Mouse (Mus musculus): ENCODE results near the gene Znfx1. TPM values are rescaled to one million over a fixed set of nuclear protein-coding genes. Genes with fewer than 3 reads are reported as not detected.

The Znfx1 gene
- polyA plus RNA-seq, 2 experiments, result 6.7 to 7.7 TPM

GRCm38 (mm10) chr2:167062497-167062911, 311 bp downstream of the Znfx1 start:
- H3K9me3 ChIP-seq (ENCODE audit: control insufficient read depth, low read length), result no peaks in the 10 kb centered on the region
- H3K9ac ChIP-seq (replicated peaks), result peak overlapping the region; percentile 94
- peak overlapping the region; percentile 93 for H3K4me2 ChIP-seq (ENCODE audit: low read depth)
- ATAC-seq (ENCODE audit: insufficient read depth) (peak; percentile 90), DNase-seq (ENCODE audit: low read depth in 3 of 3, low spot score in 3 of 3) (peak; percentile 96 to 97 (median 96))
- TF ChIP-seq CTCF (IDR thresholded peaks at IDR 0.05; ENCODE audit: low read depth), result no peak
- no peak for TF ChIP-seq EP300 (IDR thresholded peaks at IDR 0.05; ENCODE audit: low read depth)
- 1% methylated on average over 51 of the region's 60 CpGs for WGBS (ENCODE audit: insufficient replicate concordance)
- H3K4me1 ChIP-seq (replicated peaks; ENCODE audit: control insufficient read depth in 2 of 2, insufficient read depth in 2 of 2, low read length in 1 of 2), result peaks cover 14 to 23% of the 10 kb centered on the region in 2 experiments
- H3K27me3 ChIP-seq (ENCODE audit: control insufficient read depth, insufficient read depth, low read length), result no peaks in the 10 kb centered on the region
- peaks cover 38% of the 10 kb centered on the region for H3K36me3 ChIP-seq (replicated peaks; ENCODE audit: control insufficient read depth, insufficient read depth, low read depth)
- peak overlapping the region; percentile 70 to 89 for H3K4me3 ChIP-seq (ENCODE audit: insufficient read depth in 1 of 2, low read depth in 2 of 2, low read length in 2 of 2)
- peak overlapping the region; percentile 82 for H3K27ac ChIP-seq

- peak overlapping the region; percentile 81 for H3K9ac ChIP-seq (replicated peaks)
- WGBS (ENCODE audit: insufficient replicate concordance), result 12% methylated on average over 11 of the region's 11 CpGs
- H3K27me3 ChIP-seq (ENCODE audit: control insufficient read depth, insufficient read depth, low read length), result no peaks in the 10 kb centered on the region
- H3K27ac ChIP-seq, result peak overlapping the region; percentile 72
- peaks cover 47% of the 10 kb centered on the region for H3K36me3 ChIP-seq (replicated peaks; ENCODE audit: control insufficient read depth, insufficient read depth, low read depth)
- ATAC-seq (ENCODE audit: insufficient read depth), result no peak
- H3K4me1 ChIP-seq (replicated peaks; ENCODE audit: control insufficient read depth in 2 of 2, insufficient read depth in 2 of 2, low read length in 1 of 2), result peaks cover 14 to 23% of the 10 kb centered on the region in 2 experiments
- no peak for DNase-seq (ENCODE audit: low read depth in 3 of 3, low spot score in 3 of 3)
- TF ChIP-seq EP300 (IDR thresholded peaks at IDR 0.05; ENCODE audit: low read depth) (no peak), CTCF (IDR thresholded peaks at IDR 0.05; ENCODE audit: low read depth) (no peak)
- peak overlapping the region; percentile 70 to 89 for H3K4me3 ChIP-seq (ENCODE audit: insufficient read depth in 1 of 2, low read depth in 2 of 2, low read length in 2 of 2)
- no peaks in the 10 kb centered on the region for H3K9me3 ChIP-seq (ENCODE audit: control insufficient read depth, low read length)
- H3K4me2 ChIP-seq (ENCODE audit: low read depth), result peak overlapping the region; percentile 93
Measured at GRCm38 (mm10) chr2:167061381-167062034, 1.3 kb downstream of the Znfx1 start.

- Histone ChIP-seq H3K4me1 (replicated peaks; ENCODE audit: control insufficient read depth in 2 of 2, insufficient read depth in 2 of 2, low read length in 1 of 2) (peaks cover 14 to 23% of the 10 kb centered on the region in 2 experiments), H3K27ac (peak overlapping the region; percentile 23), H3K36me3 (replicated peaks; ENCODE audit: control insufficient read depth, insufficient read depth, low read depth) (peaks cover 50% of the 10 kb centered on the region), H3K9me3 (ENCODE audit: control insufficient read depth, low read length) (no peaks in the 10 kb centered on the region), H3K4me3 (ENCODE audit: insufficient read depth in 1 of 2, low read depth in 2 of 2, low read length in 2 of 2) (peak overlapping the region; percentile 34 to 70), H3K9ac (replicated peaks) (peak overlapping the region; percentile 81), H3K27me3 (ENCODE audit: control insufficient read depth, insufficient read depth, low read length) (no peaks in the 10 kb centered on the region), H3K4me2 (ENCODE audit: low read depth) (peak overlapping the region; percentile 93)
- TF ChIP-seq EP300 (IDR thresholded peaks at IDR 0.05; ENCODE audit: low read depth) (no peak), CTCF (IDR thresholded peaks at IDR 0.05; ENCODE audit: low read depth) (no peak)
- no peak for DNase-seq (ENCODE audit: low read depth in 3 of 3, low spot score in 3 of 3)
- no peak for ATAC-seq (ENCODE audit: insufficient read depth)
Measured at GRCm38 (mm10) chr2:167060761-167061160, 2.1 kb downstream of the Znfx1 start.

- H3K9me3 ChIP-seq (ENCODE audit: control insufficient read depth, low read length), result no peaks in the 10 kb centered on the region
- WGBS (ENCODE audit: insufficient replicate concordance), result 68% methylated on average over 3 of the region's 3 CpGs
- H3K9ac ChIP-seq (replicated peaks), result peak overlapping the region; percentile 81
- H3K27me3 ChIP-seq (ENCODE audit: control insufficient read depth, insufficient read depth, low read length), result no peaks in the 10 kb centered on the region
- peak overlapping the region; percentile 93 for H3K4me2 ChIP-seq (ENCODE audit: low read depth)
- DNase-seq (ENCODE audit: low read depth in 3 of 3, low spot score in 3 of 3) (no peak), ATAC-seq (ENCODE audit: insufficient read depth) (no peak)
- peak overlapping the region; percentile 23 for H3K27ac ChIP-seq
- TF ChIP-seq CTCF (IDR thresholded peaks at IDR 0.05; ENCODE audit: low read depth), result no peak
- TF ChIP-seq EP300 (IDR thresholded peaks at IDR 0.05; ENCODE audit: low read depth), result no peak
- H3K4me3 ChIP-seq (ENCODE audit: insufficient read depth in 1 of 2, low read depth in 2 of 2, low read length in 2 of 2), result peak overlapping the region; percentile 34 to 70
- H3K4me1 ChIP-seq (replicated peaks; ENCODE audit: control insufficient read depth in 2 of 2, insufficient read depth in 2 of 2, low read length in 1 of 2), result peaks cover 14 to 22% of the 10 kb centered on the region in 2 experiments
- peaks cover 50% of the 10 kb centered on the region for H3K36me3 ChIP-seq (replicated peaks; ENCODE audit: control insufficient read depth, insufficient read depth, low read depth)
Measured at GRCm38 (mm10) chr2:167060360-167060759, 2.5 kb downstream of the Znfx1 start.

GRCm38 (mm10) chr2:167059960-167060359, 2.9 kb downstream of the Znfx1 start:
- Histone ChIP-seq H3K4me1 (replicated peaks; ENCODE audit: control insufficient read depth in 2 of 2, insufficient read depth in 2 of 2, low read length in 1 of 2) (peaks cover 12 to 18% of the 10 kb centered on the region in 2 experiments), H3K4me2 (ENCODE audit: low read depth) (peak overlapping the region; percentile 93), H3K27ac (peak overlapping the region; percentile 23), H3K9me3 (ENCODE audit: control insufficient read depth, low read length) (no peaks in the 10 kb centered on the region), H3K4me3 (ENCODE audit: insufficient read depth in 1 of 2, low read depth in 2 of 2, low read length in 2 of 2) (peak overlapping the region in 1 of 2 experiments; percentile 70; a peak in 2 of 4 replicates), H3K9ac (replicated peaks) (peak overlapping the region; percentile 81), H3K36me3 (replicated peaks; ENCODE audit: control insufficient read depth, insufficient read depth, low read depth) (peaks cover 50% of the 10 kb centered on the region), H3K27me3 (ENCODE audit: control insufficient read depth, insufficient read depth, low read length) (no peaks in the 10 kb centered on the region)
- DNase-seq (ENCODE audit: low read depth in 3 of 3, low spot score in 3 of 3), result no peak
- ATAC-seq (ENCODE audit: insufficient read depth), result no peak
- TF ChIP-seq CTCF (IDR thresholded peaks at IDR 0.05; ENCODE audit: low read depth), result no peak
- no peak for TF ChIP-seq EP300 (IDR thresholded peaks at IDR 0.05; ENCODE audit: low read depth)
- WGBS (ENCODE audit: insufficient replicate concordance), result 77% methylated on average over 12 of the region's 12 CpGs

All from liver, embryonic 14.5 days (tissue).